Mouse (Mus musculus) lung, adult 2 months (tissue): ENCODE data around the gene Tent4b.

Experiments
- CTCF ChIP-seq: fragments of 200-500 bp; IDR thresholded peaks from 2 replicates; pipeline ENCODE4 v1.5.1; 2011; ENCODE audit warnings: mild to moderate bottlenecking, low read length, control low read depth; ENCODE audit not compliant: insufficient read depth
- POLR2A ChIP-seq: fragments of 200-500 bp; IDR thresholded peaks from 2 replicates; pipeline ENCODE4 v1.6.1; 2011; ENCODE audit warnings: low read depth, mild to moderate bottlenecking, control low read depth, low read length, borderline replicate concordance; ENCODE audit errors: extremely low read depth

DNA sequence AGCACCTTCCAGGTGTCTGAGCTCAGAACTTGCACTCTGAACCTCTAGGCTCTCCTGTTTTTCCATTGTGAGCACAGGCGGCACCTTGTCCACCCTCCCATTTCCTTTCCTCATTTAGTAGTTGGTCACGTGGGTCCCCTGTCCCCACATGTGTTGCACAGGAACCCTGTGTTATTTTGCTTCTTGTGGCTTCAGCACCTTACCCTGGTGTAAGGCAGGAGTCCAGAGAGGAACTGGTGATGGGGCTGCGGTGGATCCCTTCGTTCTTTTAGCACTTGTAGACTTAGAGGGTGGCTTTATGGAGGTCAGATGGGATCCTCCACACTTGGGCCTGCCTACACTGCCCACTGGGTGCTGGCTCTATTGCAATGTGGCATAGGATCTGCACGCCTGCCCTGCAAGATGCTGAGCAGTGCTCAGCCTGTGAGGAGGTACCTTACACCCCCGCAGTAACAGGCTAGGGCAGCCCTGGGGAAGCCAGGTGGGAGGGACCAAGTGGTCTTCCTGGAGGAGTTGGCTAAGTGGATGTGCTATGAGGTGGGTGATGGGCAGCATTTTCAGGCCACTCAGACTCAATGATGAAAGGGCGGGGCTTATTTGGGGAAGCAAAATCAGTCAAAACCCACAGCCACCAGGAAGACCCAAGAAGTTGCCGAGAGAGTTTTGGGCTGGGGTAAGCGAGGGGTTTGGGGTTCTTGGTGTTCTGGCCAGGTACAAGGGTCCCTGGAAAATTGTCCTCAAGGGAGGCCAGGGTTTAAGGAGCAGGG is 94.8 kb downstream of the Tent4b start:
- TF ChIP-seq CTCF (no peak), POLR2A (no peak)
